Mouse (Mus musculus): ENCODE results near the gene Cog4. TPM values are rescaled to one million over a fixed set of nuclear protein-coding genes. Genes with fewer than 3 reads are reported as not detected.

The Cog4 gene
- 16.6 and 17.2 TPM in 2 replicates for polyA plus RNA-seq (2012; rRNA removed)

GRCm38 (mm10) chr8:110846405-110847170 lies at the start of gene Cog4, which contains the start of gene Sf3b3:
Cog4 (plus strand) TSS chr8:110846600.
Sf3b3 (minus strand) TSS chr8:110846787.

GRCm38 (mm10) chr8:110805669-110806068 lies 40.7 kb upstream of the Cog4 start, which contains the start of gene Il34:
Il34 (minus strand) TSS chr8:110805924.

GRCm38 (mm10) chr8:110901839-110902578 lies 55.6 kb downstream of the Cog4 start, which contains the start of gene Fuk:
Fuk (minus strand) TSS chr8:110902488.

GRCm38 (mm10) chr8:110919341-110920031 lies 73.1 kb downstream of the Cog4 start, which contains the start of gene St3gal2:
St3gal2 (plus strand) TSS chr8:110919922.

Other genes starting within 250 kb of the Cog4 start
- gene Vac14, start 228.0 kb upstream of the Cog4 start, polyA plus RNA-seq (2012; rRNA removed), result 8.5 and 10.3 TPM in 2 replicates
- gene Mtss1l, start 125.1 kb upstream of the Cog4 start, polyA plus RNA-seq (2012; rRNA removed), result 2.1 and 3.2 TPM in 2 replicates
- 0.19 and 0.32 TPM in 2 replicates for gene Il34, start 40.7 kb upstream of the Cog4 start, polyA plus RNA-seq (2012; rRNA removed)
- gene Sf3b3, start 187 bp downstream of the Cog4 start, polyA plus RNA-seq (2012; rRNA removed), result 24.7 and 26.9 TPM in 2 replicates
- gene Fuk, start 55.9 kb downstream of the Cog4 start, polyA plus RNA-seq (2012; rRNA removed), result 2.8 and 3.2 TPM in 2 replicates
- gene St3gal2, start 73.3 kb downstream of the Cog4 start, polyA plus RNA-seq (2012; rRNA removed), result 7.1 and 7.9 TPM in 2 replicates
- 20.3 and 21.2 TPM in 2 replicates for gene Ddx19a, start 151.2 kb downstream of the Cog4 start, polyA plus RNA-seq (2012; rRNA removed)
- gene Ddx19b, start 185.2 kb downstream of the Cog4 start, polyA plus RNA-seq (2012; rRNA removed), result 3.6 and 4.3 TPM in 2 replicates
- gene Aars, start 186.5 kb downstream of the Cog4 start, polyA plus RNA-seq (2012; rRNA removed), result 23.9 and 25.1 TPM in 2 replicates
- gene Exosc6, start 209.7 kb downstream of the Cog4 start, polyA plus RNA-seq (2012; rRNA removed), result 1.9 and 2.4 TPM in 2 replicates
- gene Clec18a, start 245.8 kb downstream of the Cog4 start, polyA plus RNA-seq (2012; rRNA removed), result not detected in 2 replicates
- gene Pdpr, start 248.0 kb downstream of the Cog4 start, polyA plus RNA-seq (2012; rRNA removed), result 2.0 and 2.2 TPM in 2 replicates